Mouse (Mus musculus) E14TG2a.4 (cell line): ENCODE results near the gene Plekhg3.

ENCODE experiments used
- CTCF ChIP-seq: conservative IDR thresholded peaks from 2 replicates; pipeline ENCODE4 v1.5.1; 2014; ENCODE audit warnings: low read length
- POU5F1 ChIP-seq: IDR thresholded peaks from 2 replicates; pipeline ENCODE4 v1.6.1; 2014; ENCODE audit warnings: low read length, borderline replicate concordance

- TF ChIP-seq CTCF (no peak), POU5F1 (no peak)
Measured at GRCm38 (mm10) chr12:76603779-76604178, 73.1 kb downstream of the Plekhg3 start.
